Mouse (Mus musculus): ENCODE measurements at regions not wholly inside any gene's neighbourhood (a gene's known extent, or its start where the extent isn't known, plus 50 kb on each side); places are given as distances from the start of the nearest gene placed in this dataset.

DNA sequence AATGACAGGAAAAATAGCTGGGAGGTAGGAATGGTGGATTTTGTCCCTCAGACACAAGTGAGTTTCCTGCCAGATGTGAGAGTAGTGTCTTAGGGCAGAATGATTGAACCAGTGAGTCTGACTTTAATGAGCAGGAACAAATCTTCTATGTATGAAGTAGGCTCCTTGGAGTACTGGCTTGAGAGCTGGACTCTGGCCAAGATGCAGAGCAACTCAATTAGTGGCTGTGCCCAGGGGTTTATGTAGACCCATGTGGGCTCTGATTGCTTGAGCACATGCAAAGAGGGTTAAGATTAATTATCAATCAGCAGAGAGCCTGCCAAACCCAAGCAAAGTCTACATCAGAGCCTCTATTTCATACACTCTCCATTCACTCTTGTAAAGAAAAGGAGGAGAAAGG lies 92.9 kb upstream of the Htr1b start:
- no peak overlapping the region for H3K27ac ChIP-seq
- H3K4me1 ChIP-seq (replicated peaks; ENCODE audit: control insufficient read depth, insufficient read depth, low read length) = no peaks in the 10 kb centered on the region
- no peaks in the 10 kb centered on the region for H3K36me3 ChIP-seq (replicated peaks; ENCODE audit: control insufficient read depth, insufficient read depth)
- no peaks in the 10 kb centered on the region for H3K27me3 ChIP-seq (ENCODE audit: control insufficient read depth, insufficient read depth, low read length)
- no peak overlapping the region for H3K4me2 ChIP-seq (replicated peaks)
- H3K9ac ChIP-seq = no peak overlapping the region
- ATAC-seq (ENCODE audit: low FRiP score) (peak; percentile 70; the same call in 1 of the 2 replicates), DNase-seq (ENCODE audit: low spot score) (no peak)
- no peaks in the 10 kb centered on the region for H3K9me3 ChIP-seq (ENCODE audit: control insufficient read depth, low read length)
- H3K4me3 ChIP-seq (replicated peaks; ENCODE audit: low read length) = no peak overlapping the region

DNA sequence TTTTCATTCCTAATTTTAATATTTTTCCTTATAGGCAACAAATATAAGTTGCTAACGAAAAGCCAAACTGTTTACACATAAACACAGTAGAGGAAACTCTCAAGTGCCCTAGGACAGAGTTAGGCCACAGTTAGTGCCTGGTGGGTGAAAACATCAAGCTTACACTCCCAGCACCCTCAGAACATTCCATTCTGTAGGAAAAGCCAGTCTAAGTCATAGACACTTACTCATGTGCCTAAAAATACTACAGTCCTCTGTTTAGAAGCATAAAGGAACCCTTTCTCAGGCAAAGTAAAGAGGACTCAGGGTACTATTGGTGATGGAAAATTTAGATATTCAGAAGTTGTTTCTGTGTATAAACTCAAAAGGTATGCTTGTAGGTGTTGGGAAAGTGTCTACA lies 86.5 kb upstream of the Htr1b start:
- Histone ChIP-seq H3K9me3 (ENCODE audit: control insufficient read depth, low read length) (no peaks in the 10 kb centered on the region), H3K4me2 (replicated peaks) (no peak overlapping the region), H3K27ac (no peak overlapping the region), H3K9ac (no peak overlapping the region), H3K4me3 (replicated peaks; ENCODE audit: low read length) (no peak overlapping the region), H3K4me1 (replicated peaks; ENCODE audit: control insufficient read depth, insufficient read depth, low read length) (no peaks in the 10 kb centered on the region), H3K27me3 (ENCODE audit: control insufficient read depth, insufficient read depth, low read length) (no peaks in the 10 kb centered on the region), H3K36me3 (replicated peaks; ENCODE audit: control insufficient read depth, insufficient read depth) (no peaks in the 10 kb centered on the region)
- 91% methylated on average over 1 of the region's 1 CpGs for WGBS
- DNase-seq (ENCODE audit: low spot score) (peak; percentile 11), ATAC-seq (ENCODE audit: low FRiP score) (no peak)

DNA sequence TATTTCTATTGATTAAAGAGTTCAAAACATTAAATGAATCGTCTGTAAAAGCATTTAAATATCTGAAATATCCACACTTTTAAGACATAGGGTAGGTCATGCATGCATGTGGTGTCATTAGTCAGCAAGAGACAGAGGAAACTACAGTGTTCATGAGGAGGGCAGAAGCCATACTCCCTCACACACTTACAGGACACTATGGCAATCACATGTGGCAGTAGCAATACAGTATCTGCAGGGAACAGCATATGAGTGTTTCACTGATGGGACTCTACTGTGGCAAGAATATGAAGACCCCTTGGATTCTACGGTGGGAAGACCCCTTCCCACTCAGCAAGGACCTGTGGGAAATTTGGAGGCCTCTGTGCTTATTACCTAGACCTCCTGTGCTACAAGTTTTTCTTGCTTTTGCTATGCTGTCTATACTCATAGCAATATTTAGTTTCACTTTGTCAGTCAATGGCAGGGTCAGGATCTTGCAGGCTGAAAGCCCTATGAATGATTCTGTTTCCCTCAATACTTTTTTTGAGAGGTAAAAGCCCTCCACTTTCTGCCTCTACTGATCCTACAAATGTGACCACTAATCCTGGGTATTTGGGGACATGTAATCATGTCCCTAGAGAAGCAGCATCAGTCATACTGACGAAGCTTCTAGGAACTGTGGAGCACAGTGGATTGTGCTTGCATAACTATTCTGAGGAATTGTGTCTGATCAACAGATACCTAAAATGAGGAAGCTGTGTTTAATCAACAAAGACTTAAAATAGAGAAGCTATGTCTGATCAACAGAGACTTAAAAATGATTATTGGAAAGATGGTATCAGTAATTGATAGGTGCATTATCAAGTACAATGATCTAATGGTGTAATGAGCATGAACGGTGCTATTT lies 83.6 kb upstream of the Htr1b start:
- Histone ChIP-seq H3K4me2 (replicated peaks) (no peak overlapping the region), H3K4me3 (replicated peaks; ENCODE audit: low read length) (no peak overlapping the region), H3K27ac (no peak overlapping the region), H3K4me1 (replicated peaks; ENCODE audit: control insufficient read depth, insufficient read depth, low read length) (no peaks in the 10 kb centered on the region), H3K9ac (no peak overlapping the region), H3K9me3 (ENCODE audit: control insufficient read depth, low read length) (no peaks in the 10 kb centered on the region), H3K36me3 (replicated peaks; ENCODE audit: control insufficient read depth, insufficient read depth) (no peaks in the 10 kb centered on the region), H3K27me3 (ENCODE audit: control insufficient read depth, insufficient read depth, low read length) (no peaks in the 10 kb centered on the region)
- 87% methylated on average over 4 of the region's 4 CpGs for WGBS
- no peak for ATAC-seq (ENCODE audit: low FRiP score)
- DNase-seq (ENCODE audit: low spot score) = peak; percentile 13

DNA sequence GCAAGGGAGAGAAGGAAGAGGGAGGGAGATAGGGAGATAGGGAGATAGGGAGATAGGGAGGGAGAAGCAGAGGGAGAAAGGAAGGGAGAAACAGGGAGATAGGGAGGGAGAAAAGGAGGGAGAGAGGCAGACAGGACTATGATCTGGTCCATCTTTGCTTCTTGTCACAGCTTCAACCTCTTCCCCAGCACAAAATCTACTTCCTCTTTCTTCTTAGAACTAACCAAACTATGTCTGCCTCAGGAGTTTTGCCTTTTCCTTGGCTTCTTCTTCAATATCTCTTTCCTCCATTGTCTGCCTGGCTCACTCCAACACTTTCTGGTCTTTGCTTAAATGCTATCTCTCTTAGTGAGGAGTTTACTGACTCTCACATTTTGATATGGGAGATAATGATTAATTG lies 57.7 kb upstream of the Htr1b start:
- no peak for ATAC-seq (ENCODE audit: low FRiP score)
- Histone ChIP-seq H3K27me3 (ENCODE audit: control insufficient read depth, insufficient read depth, low read length) (no peaks in the 10 kb centered on the region), H3K27ac (no peak overlapping the region), H3K4me2 (replicated peaks) (no peak overlapping the region), H3K9ac (no peak overlapping the region), H3K9me3 (ENCODE audit: control insufficient read depth, low read length) (no peaks in the 10 kb centered on the region), H3K36me3 (replicated peaks; ENCODE audit: control insufficient read depth, insufficient read depth) (no peaks in the 10 kb centered on the region), H3K4me3 (replicated peaks; ENCODE audit: low read length) (no peak overlapping the region), H3K4me1 (replicated peaks; ENCODE audit: control insufficient read depth, insufficient read depth, low read length) (no peaks in the 10 kb centered on the region)
- DNase-seq (ENCODE audit: low spot score) = no peak

DNA sequence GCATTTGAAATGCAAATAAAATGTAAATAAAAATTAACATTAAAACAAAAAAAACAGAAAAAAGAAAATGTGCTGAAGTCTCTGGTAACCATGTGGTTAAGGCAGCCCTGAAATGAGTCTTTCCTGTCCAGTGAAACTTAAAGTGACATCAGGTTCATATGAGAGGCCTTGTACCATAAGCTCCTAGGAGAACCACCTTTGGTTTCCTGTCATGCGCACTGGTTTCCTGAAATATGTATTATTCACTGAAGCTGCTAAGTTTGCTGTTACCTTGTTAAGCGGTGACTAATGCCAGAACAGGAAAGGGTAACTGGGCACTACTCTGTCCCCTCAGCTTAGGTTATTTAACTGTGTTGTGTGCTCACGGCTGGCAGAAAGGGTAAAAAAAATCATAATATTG lies 56.1 kb upstream of the Htr1b start:
- Histone ChIP-seq H3K27ac (no peak overlapping the region), H3K9ac (no peak overlapping the region), H3K4me3 (replicated peaks; ENCODE audit: low read length) (no peak overlapping the region), H3K9me3 (ENCODE audit: control insufficient read depth, low read length) (no peaks in the 10 kb centered on the region), H3K27me3 (ENCODE audit: control insufficient read depth, insufficient read depth, low read length) (no peaks in the 10 kb centered on the region), H3K4me2 (replicated peaks) (no peak overlapping the region), H3K4me1 (replicated peaks; ENCODE audit: control insufficient read depth, insufficient read depth, low read length) (no peaks in the 10 kb centered on the region), H3K36me3 (replicated peaks; ENCODE audit: control insufficient read depth, insufficient read depth) (no peaks in the 10 kb centered on the region)
- ATAC-seq (ENCODE audit: low FRiP score) = no peak
- no peak for DNase-seq (ENCODE audit: low spot score)
- WGBS = 91% methylated on average over 3 of the region's 3 CpGs

Measured in hindbrain, embryonic 14.5 days (tissue).